Mouse (Mus musculus): ENCODE data around the gene Larp1. TPM values are rescaled to one million over a fixed set of nuclear protein-coding genes. Genes with fewer than 3 reads are reported as not detected.

Larp1 gene
- polyA plus RNA-seq, 1 experiment from 2014 or later, result 21.9 TPM

DNA sequence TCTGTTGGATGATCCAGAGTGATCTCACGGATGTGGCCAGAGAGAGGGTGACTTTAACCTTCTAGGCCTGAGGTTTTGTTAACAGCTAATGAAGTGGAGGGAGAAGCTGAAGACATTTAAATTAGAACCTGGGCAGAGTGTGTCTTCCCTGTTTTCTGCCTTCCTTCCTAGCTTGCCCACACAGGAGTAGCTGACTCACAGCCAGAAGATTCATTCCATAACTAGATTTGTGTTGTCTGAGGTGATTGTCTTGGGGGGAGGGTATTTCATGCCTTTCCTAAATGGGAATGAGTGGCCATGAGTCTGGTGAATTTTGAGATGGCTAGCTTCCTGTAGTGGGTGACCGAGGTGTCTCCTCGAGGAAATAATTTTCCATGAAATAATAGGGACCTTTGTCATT lies 7.5 kb downstream of the Larp1 start:
- Histone ChIP-seq H3K4me3 (ENCODE audit: low read depth, low read length) (no peak overlapping the region), H3K36me3 (ENCODE audit: control insufficient read depth, insufficient read depth, low read length) (no peaks in the 10 kb centered on the region), H3K9ac (ENCODE audit: low read depth, low read length) (no peak overlapping the region), H3K4me1 (ENCODE audit: control insufficient read depth, insufficient read depth, low read length) (peaks cover 26% of the 10 kb centered on the region), H3K4me2 (ENCODE audit: low read depth, low read length) (no peak overlapping the region), H3K27me3 (replicated peaks; ENCODE audit: control insufficient read depth, insufficient read depth, low read length) (no peaks in the 10 kb centered on the region), H3K27ac (replicated peaks; ENCODE audit: low read depth, low read length) (peak overlapping the region; percentile 28; the same call in 1 of the 2 replicates), H3K9me3 (ENCODE audit: control insufficient read depth, low read length) (no peaks in the 10 kb centered on the region)
- ATAC-seq (ENCODE audit: low read depth) (no peak), DNase-seq (ENCODE audit: low spot score) (no peak)
- WGBS, result 45% methylated on average over 3 of the region's 3 CpGs

DNA sequence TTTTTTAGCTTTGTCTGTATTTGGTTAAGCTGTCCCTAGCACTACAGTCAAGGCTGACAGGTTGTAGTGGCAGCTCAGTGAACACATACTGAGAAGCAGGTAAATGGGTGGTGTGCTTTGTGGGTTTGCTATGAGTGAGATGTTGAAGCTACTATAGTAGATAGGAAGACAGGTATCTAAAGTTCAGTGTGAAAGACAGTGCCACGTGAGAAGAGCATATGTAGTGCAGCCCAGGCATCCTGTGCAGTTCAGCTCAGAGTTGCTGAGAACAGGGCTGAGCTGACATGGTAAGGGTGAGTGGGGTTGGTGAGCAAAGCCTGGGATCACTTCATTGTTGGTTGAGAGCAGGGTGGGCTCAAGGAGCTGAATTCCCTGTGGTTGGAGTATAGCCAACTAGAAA lies 8.6 kb downstream of the Larp1 start:
- H3K9me3 ChIP-seq (ENCODE audit: control insufficient read depth, low read length), result no peaks in the 10 kb centered on the region
- ATAC-seq (ENCODE audit: low read depth), result no peak; the same call in 1 of the 2 replicates
- no peak overlapping the region for H3K4me2 ChIP-seq (ENCODE audit: low read depth, low read length)
- H3K27ac ChIP-seq (replicated peaks; ENCODE audit: low read depth, low read length), result peak overlapping the region; percentile 23; the same call in 1 of the 2 replicates
- H3K27me3 ChIP-seq (replicated peaks; ENCODE audit: control insufficient read depth, insufficient read depth, low read length), result no peaks in the 10 kb centered on the region
- H3K4me1 ChIP-seq (ENCODE audit: control insufficient read depth, insufficient read depth, low read length), result peaks cover 30% of the 10 kb centered on the region
- no peak overlapping the region for H3K4me3 ChIP-seq (ENCODE audit: low read depth, low read length)
- DNase-seq (ENCODE audit: low spot score), result no peak
- 60% methylated on average over 1 of the region's 1 CpGs for WGBS
- H3K9ac ChIP-seq (ENCODE audit: low read depth, low read length), result no peak overlapping the region
- H3K36me3 ChIP-seq (ENCODE audit: control insufficient read depth, insufficient read depth, low read length), result no peaks in the 10 kb centered on the region

DNA sequence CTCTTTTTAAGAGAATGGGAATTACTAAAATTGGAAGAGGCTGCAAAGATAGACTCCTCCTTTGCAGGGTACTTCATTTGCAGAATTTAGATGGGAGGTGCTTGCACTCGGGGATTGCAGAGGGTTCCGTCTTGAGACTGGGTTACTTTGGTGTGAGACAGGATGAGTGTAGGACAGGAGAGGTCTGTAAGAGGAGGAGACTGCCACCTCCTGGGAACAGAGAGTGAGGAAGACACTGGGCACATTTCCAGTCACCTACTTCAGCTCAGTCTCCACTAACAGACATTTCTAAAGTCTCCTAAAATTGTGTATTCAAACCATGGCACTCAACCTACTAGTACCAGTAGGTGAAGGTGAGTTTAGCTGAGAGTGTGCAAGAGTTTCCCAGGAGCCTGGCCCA lies 9.4 kb downstream of the Larp1 start:
- Histone ChIP-seq H3K4me3 (ENCODE audit: low read depth, low read length) (no peak overlapping the region), H3K9ac (ENCODE audit: low read depth, low read length) (no peak overlapping the region), H3K27me3 (replicated peaks; ENCODE audit: control insufficient read depth, insufficient read depth, low read length) (no peaks in the 10 kb centered on the region), H3K36me3 (ENCODE audit: control insufficient read depth, insufficient read depth, low read length) (no peaks in the 10 kb centered on the region), H3K27ac (replicated peaks; ENCODE audit: low read depth, low read length) (no peak overlapping the region), H3K9me3 (ENCODE audit: control insufficient read depth, low read length) (no peaks in the 10 kb centered on the region), H3K4me2 (ENCODE audit: low read depth, low read length) (no peak overlapping the region), H3K4me1 (ENCODE audit: control insufficient read depth, insufficient read depth, low read length) (peaks cover 30% of the 10 kb centered on the region)
- DNase-seq (ENCODE audit: low spot score), result no peak
- ATAC-seq (ENCODE audit: low read depth), result no peak
- 67% methylated on average over 2 of the region's 2 CpGs for WGBS

DNA sequence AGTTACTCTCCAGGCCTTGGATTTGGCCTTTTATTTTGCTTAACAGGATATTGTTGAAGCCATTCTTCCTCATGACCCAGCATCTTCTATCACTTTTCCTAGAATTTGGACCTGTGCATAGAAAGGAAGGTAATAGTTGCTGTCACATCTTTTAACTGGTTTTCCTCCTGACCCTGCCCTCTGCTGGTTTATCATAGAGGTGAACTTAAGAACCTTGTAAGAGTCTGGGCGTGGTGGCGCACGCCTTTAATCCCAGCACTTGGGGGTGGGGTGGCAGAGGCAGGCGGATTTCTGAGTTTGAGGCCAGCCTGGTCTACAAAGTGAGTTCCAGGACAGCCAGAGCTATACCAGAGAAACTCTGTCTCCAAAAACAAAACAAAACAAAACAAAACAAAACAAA lies 9.8 kb downstream of the Larp1 start:
- H3K4me2 ChIP-seq (ENCODE audit: low read depth, low read length), result no peak overlapping the region
- no peak overlapping the region for H3K27ac ChIP-seq (replicated peaks; ENCODE audit: low read depth, low read length)
- H3K36me3 ChIP-seq (ENCODE audit: control insufficient read depth, insufficient read depth, low read length), result no peaks in the 10 kb centered on the region
- H3K9ac ChIP-seq (ENCODE audit: low read depth, low read length), result no peak overlapping the region
- ATAC-seq (ENCODE audit: low read depth), result no peak
- H3K4me3 ChIP-seq (ENCODE audit: low read depth, low read length), result no peak overlapping the region
- no peaks in the 10 kb centered on the region for H3K9me3 ChIP-seq (ENCODE audit: control insufficient read depth, low read length)
- no peak for DNase-seq (ENCODE audit: low spot score)
- WGBS, result 88% methylated on average over 4 of the region's 4 CpGs
- no peaks in the 10 kb centered on the region for H3K27me3 ChIP-seq (replicated peaks; ENCODE audit: control insufficient read depth, insufficient read depth, low read length)
- H3K4me1 ChIP-seq (ENCODE audit: control insufficient read depth, insufficient read depth, low read length), result peaks cover 30% of the 10 kb centered on the region

DNA sequence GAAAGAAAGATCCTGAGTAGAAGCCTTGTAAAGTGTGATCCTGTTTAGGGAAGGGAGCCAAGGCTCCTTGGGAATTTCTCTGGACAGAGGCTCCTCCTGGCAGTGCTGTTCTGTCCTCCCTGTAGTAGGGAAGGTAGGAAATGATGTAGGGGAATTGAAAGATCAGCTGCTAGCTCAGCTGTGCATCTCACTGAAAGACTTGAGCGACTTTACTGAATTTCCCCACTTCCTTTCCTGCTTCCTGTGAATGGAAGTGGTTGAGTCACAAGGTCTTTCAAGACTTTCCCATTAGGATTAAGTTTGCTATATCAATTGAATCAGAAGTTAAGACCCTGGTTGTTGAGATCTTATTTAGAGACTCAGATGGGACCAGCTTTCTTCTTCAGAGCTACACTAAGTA lies 12.2 kb downstream of the Larp1 start:
- ATAC-seq (ENCODE audit: low read depth), result no peak
- DNase-seq (ENCODE audit: low spot score), result no peak
- no peaks in the 10 kb centered on the region for H3K9me3 ChIP-seq (ENCODE audit: control insufficient read depth, low read length)
- peaks cover 41% of the 10 kb centered on the region for H3K4me1 ChIP-seq (ENCODE audit: control insufficient read depth, insufficient read depth, low read length)
- H3K36me3 ChIP-seq (ENCODE audit: control insufficient read depth, insufficient read depth, low read length), result no peaks in the 10 kb centered on the region
- no peak overlapping the region for H3K27ac ChIP-seq (replicated peaks; ENCODE audit: low read depth, low read length)
- H3K27me3 ChIP-seq (replicated peaks; ENCODE audit: control insufficient read depth, insufficient read depth, low read length), result no peaks in the 10 kb centered on the region
- H3K9ac ChIP-seq (ENCODE audit: low read depth, low read length), result no peak overlapping the region
- H3K4me3 ChIP-seq (ENCODE audit: low read depth, low read length), result no peak overlapping the region
- H3K4me2 ChIP-seq (ENCODE audit: low read depth, low read length), result no peak overlapping the region
- 47% methylated on average over 1 of the region's 1 CpGs for WGBS

DNA sequence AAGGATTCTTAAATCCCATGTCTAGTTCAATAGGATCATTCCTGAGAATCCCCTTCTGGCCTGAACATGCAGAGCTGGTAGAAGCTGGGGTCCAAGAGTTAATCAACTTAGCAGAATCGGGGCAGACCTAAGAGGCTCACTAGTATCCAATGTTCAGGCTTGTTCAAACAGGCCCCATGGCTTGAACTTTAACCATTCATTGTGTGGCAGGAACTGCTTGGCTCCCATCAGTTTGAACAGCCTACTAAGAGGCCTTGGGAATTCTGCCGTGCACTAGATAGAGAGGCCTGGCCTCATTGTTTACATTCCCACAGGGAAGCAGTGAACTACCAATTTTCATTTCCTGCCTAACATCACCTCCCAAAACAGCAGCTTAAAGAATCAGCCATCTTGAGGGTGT lies 12.8 kb downstream of the Larp1 start:
- Histone ChIP-seq H3K9me3 (ENCODE audit: control insufficient read depth, low read length) (no peaks in the 10 kb centered on the region), H3K4me3 (ENCODE audit: low read depth, low read length) (no peak overlapping the region), H3K9ac (ENCODE audit: low read depth, low read length) (no peak overlapping the region), H3K27me3 (replicated peaks; ENCODE audit: control insufficient read depth, insufficient read depth, low read length) (no peaks in the 10 kb centered on the region), H3K36me3 (ENCODE audit: control insufficient read depth, insufficient read depth, low read length) (no peaks in the 10 kb centered on the region), H3K27ac (replicated peaks; ENCODE audit: low read depth, low read length) (0 out of 2 replicates have a peak overlapping the region, but pooled peaks have one; percentile 15), H3K4me1 (ENCODE audit: control insufficient read depth, insufficient read depth, low read length) (peaks cover 36% of the 10 kb centered on the region), H3K4me2 (ENCODE audit: low read depth, low read length) (no peak overlapping the region)
- DNase-seq (ENCODE audit: low spot score), result no peak
- no peak for ATAC-seq (ENCODE audit: low read depth)
- WGBS, result 33% methylated on average over 2 of the region's 2 CpGs

DNA sequence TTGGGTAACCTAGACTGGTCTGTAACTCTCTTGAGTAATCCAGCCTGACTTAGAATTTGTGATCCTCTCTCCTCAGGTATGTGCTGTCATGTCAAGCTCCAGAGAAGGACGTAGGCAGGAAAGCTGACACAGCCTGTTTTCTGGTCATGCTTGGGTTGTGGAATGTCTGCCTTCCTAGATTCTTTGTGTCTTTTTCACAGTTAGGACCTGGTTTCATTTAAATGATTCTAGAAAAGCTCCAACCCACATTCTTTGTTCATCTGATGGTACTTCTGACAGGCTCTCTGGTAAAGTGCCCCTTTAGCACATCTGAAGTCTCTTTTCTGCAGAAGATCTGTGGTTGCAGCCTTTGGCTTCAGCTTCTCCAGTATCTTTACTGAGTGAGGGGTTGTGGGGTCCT lies 15.4 kb downstream of the Larp1 start:
- H3K4me1 ChIP-seq (ENCODE audit: control insufficient read depth, insufficient read depth, low read length), result peaks cover 21% of the 10 kb centered on the region
- H3K27ac ChIP-seq (replicated peaks; ENCODE audit: low read depth, low read length), result no peak overlapping the region
- H3K27me3 ChIP-seq (replicated peaks; ENCODE audit: control insufficient read depth, insufficient read depth, low read length), result no peaks in the 10 kb centered on the region
- ATAC-seq (ENCODE audit: low read depth) (no peak), DNase-seq (ENCODE audit: low spot score) (no peak)
- H3K9ac ChIP-seq (ENCODE audit: low read depth, low read length), result no peak overlapping the region
- no peak overlapping the region for H3K4me3 ChIP-seq (ENCODE audit: low read depth, low read length)
- no peak overlapping the region for H3K4me2 ChIP-seq (ENCODE audit: low read depth, low read length)
- H3K9me3 ChIP-seq (ENCODE audit: control insufficient read depth, low read length), result no peaks in the 10 kb centered on the region
- H3K36me3 ChIP-seq (ENCODE audit: control insufficient read depth, insufficient read depth, low read length), result no peaks in the 10 kb centered on the region
- WGBS, result 43% methylated on average over 1 of the region's 1 CpGs

DNA sequence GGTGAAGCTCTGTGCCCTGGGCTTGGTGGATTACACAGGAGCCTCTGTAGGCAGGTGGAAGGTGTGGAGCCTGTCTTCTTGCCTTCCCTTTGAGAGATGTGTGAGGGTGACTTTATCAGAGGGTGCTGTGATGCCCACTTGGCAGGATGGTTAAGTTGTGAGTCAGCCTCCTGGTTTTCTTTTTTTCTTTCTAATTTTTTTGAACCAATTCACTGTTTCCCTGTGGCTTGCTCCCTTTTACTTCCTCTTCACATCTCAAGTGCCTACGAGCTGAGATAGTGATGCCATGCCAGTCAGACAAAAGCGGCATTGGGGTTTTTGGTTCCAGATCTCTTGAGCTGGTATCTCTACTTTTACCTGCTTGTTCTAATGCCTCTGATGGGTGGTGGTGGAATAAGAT lies 15.8 kb downstream of the Larp1 start:
- Histone ChIP-seq H3K4me1 (ENCODE audit: control insufficient read depth, insufficient read depth, low read length) (peaks cover 21% of the 10 kb centered on the region), H3K4me2 (ENCODE audit: low read depth, low read length) (no peak overlapping the region), H3K9me3 (ENCODE audit: control insufficient read depth, low read length) (no peaks in the 10 kb centered on the region), H3K27me3 (replicated peaks; ENCODE audit: control insufficient read depth, insufficient read depth, low read length) (no peaks in the 10 kb centered on the region), H3K9ac (ENCODE audit: low read depth, low read length) (no peak overlapping the region), H3K27ac (replicated peaks; ENCODE audit: low read depth, low read length) (no peak overlapping the region), H3K4me3 (ENCODE audit: low read depth, low read length) (no peak overlapping the region), H3K36me3 (ENCODE audit: control insufficient read depth, insufficient read depth, low read length) (no peaks in the 10 kb centered on the region)
- DNase-seq (ENCODE audit: low spot score) (no peak), ATAC-seq (ENCODE audit: low read depth) (no peak)
- 85% methylated on average over 2 of the region's 2 CpGs for WGBS

DNA sequence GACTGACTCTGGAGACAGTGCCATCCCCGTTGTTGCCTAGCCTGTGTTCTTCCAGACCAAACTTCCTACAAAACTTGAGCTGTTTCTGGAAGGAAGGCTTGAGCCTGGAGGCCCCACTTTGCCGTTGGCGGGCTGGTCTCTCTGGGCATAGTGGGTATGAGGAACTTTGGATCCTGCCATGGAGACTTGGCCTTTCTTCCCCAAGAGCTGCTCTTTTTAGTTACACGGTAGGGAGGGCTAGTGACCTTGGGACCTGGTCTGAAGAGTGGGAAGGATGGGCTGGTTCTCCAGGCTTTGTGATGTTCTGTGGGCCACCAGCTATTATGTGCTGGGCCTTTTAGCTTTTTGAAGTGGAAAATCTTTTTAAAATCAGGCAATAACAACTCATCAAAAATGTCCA lies 17.0 kb downstream of the Larp1 start:
- no peak overlapping the region for H3K27ac ChIP-seq (replicated peaks; ENCODE audit: low read depth, low read length)
- no peaks in the 10 kb centered on the region for H3K27me3 ChIP-seq (replicated peaks; ENCODE audit: control insufficient read depth, insufficient read depth, low read length)
- no peaks in the 10 kb centered on the region for H3K36me3 ChIP-seq (ENCODE audit: control insufficient read depth, insufficient read depth, low read length)
- peaks cover 20% of the 10 kb centered on the region for H3K4me1 ChIP-seq (ENCODE audit: control insufficient read depth, insufficient read depth, low read length)
- WGBS, result 78% methylated on average over 4 of the region's 4 CpGs
- no peaks in the 10 kb centered on the region for H3K9me3 ChIP-seq (ENCODE audit: control insufficient read depth, low read length)
- no peak overlapping the region for H3K4me3 ChIP-seq (ENCODE audit: low read depth, low read length)
- ATAC-seq (ENCODE audit: low read depth) (no peak), DNase-seq (ENCODE audit: low spot score) (no peak)
- no peak overlapping the region for H3K9ac ChIP-seq (ENCODE audit: low read depth, low read length)
- H3K4me2 ChIP-seq (ENCODE audit: low read depth, low read length), result no peak overlapping the region
